Mouse (Mus musculus): ENCODE results near the gene Gm11983.

DNA sequence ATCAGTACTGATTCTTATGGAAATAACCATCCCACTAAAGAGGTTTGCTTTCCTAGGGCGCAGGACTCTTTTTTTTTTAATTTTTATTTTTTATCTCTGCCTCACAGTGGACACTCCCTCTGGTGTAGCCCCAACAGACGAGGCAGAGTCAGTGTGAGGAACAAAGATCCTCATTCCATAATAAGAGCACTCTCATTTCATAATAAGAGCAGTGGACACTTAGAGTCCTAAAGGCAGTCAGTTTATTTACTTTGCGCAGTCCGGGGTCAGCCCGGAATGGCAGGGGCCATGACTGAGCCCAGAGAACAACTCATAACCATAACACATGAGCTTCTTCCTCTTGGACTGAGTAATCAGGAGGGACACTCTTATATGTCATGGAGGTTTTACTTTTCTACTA is 9.3 kb downstream of the Gm11983 start:
- no peak for TF ChIP-seq CTCF (IDR thresholded peaks at IDR 0.05; ENCODE audit: low read depth)
- TF ChIP-seq EP300 (IDR thresholded peaks at IDR 0.05; ENCODE audit: low read depth) = no peak
